Mouse (Mus musculus): ENCODE measurements around the gene Ccs.

GRCm38 (mm10) chr19:4799083-4799482 is 40.0 kb downstream of the Ccs start:
- TF ChIP-seq CTCF (IDR thresholded peaks at IDR 0.05; ENCODE audit: control insufficient read depth, insufficient read depth, insufficient replicate concordance, low read depth, low read length) (no peak), POLR2A (IDR thresholded peaks at IDR 0.05; ENCODE audit: control insufficient read depth, low read depth, low read length) (no peak)
